Mouse (Mus musculus) midbrain, postnatal 0 days (tissue): ENCODE data around the gene Slc24a3. TPM values are rescaled to one million over a fixed set of nuclear protein-coding genes. Genes with fewer than 3 reads are reported as not detected.

Experiments used
- ATAC-seq: fragments of 200-750 bp; cut with Nextera tagmentation; 2 replicates; pipeline ENCODE4 v1.8.0; 2017; ENCODE audit warnings: moderate number of reproducible peaks, mild to moderate bottlenecking, moderate TSS enrichment, moderate library complexity; ENCODE audit not compliant: low FRiP score
- DNase-seq: peaks from one replicate; pipeline ENCODE4 v3.0.0-alpha.2; 2015; ENCODE audit warnings: low spot score
- H3K27ac ChIP-seq: fragments of 300-500 bp; sonication (generic); 2 replicates; pipeline ENCODE4 v1.5.1; 2014; ENCODE audit warnings: low read depth, mild to moderate bottlenecking, low read length, mixed read lengths
- H3K27me3 ChIP-seq: fragments of 300-500 bp; sonication (generic); 2 replicates; pipeline ENCODE4 v1.6.1; 2014; ENCODE audit warnings: low read length, control low read depth, mixed read lengths; ENCODE audit not compliant: insufficient read depth
- H3K36me3 ChIP-seq: fragments of 300-500 bp; sonication (generic); 2 replicates; pipeline ENCODE4 v1.6.1; 2014; ENCODE audit warnings: low read length, control low read depth, mixed read lengths; ENCODE audit not compliant: insufficient read depth
- H3K4me1 ChIP-seq: fragments of 300-500 bp; sonication (generic); 2 replicates; pipeline ENCODE4 v1.6.1; 2014; ENCODE audit warnings: mild to moderate bottlenecking, control low read depth, antibody characterized with exemption, low read length, mixed read lengths; ENCODE audit not compliant: insufficient read depth
- H3K4me2 ChIP-seq: fragments of 300-500 bp; sonication (generic); 2 replicates; pipeline ENCODE4 v1.6.1; 2014; ENCODE audit warnings: low read depth, mild to moderate bottlenecking, low read length, mixed read lengths; ENCODE audit not compliant: poor library complexity, severe bottlenecking
- H3K4me3 ChIP-seq: fragments of 300-500 bp; sonication (generic); 2 replicates; pipeline ENCODE4 v1.5.1; 2014; ENCODE audit warnings: low read depth, mild to moderate bottlenecking, low read length, moderate library complexity
- H3K9ac ChIP-seq: fragments of 300-500 bp; sonication (generic); replicated peaks from 2 replicates; pipeline ENCODE4 v1.6.1; 2014; ENCODE audit warnings: mild to moderate bottlenecking, low read length, moderate library complexity, mixed read lengths; ENCODE audit not compliant: poor library complexity, severe bottlenecking
- H3K9me3 ChIP-seq: fragments of 300-500 bp; sonication (generic); 2 replicates; pipeline ENCODE4 v1.6.1; 2016; ENCODE audit warnings: low read length, control low read depth
- CTCF ChIP-seq: IDR thresholded peaks from 2 replicates; pipeline ENCODE4 v1.5.1; 2016; ENCODE audit warnings: antibody characterized with exemption, mild to moderate bottlenecking
- WGBS: fragments of 180-500 bp; shearing (Covaris S2); extraction: QIAGEN DNeasy Blood & Tissue Kit; methylation state at CpG from one replicate; pipeline ENCODE4 v1.1.7; 2014; 5-methylcytosine and 5-hydroxymethylcytosine counted together
- polyA plus RNA-seq: library from polyadenylated mRNA; unstranded; fragments of >200 nt; fragmentation: Nextera tagmentation; extraction: Ambion mirVana; gene quantifications from 2 replicates; pipeline ENCODE4 v1.2.1, GENCODE M21; 2015
- total RNA-seq: library from RNA; depleted of rRNA; stranded (reverse); fragments of >200 nt; gene quantifications from 2 replicates; pipeline ENCODE4 v1.2.3, GENCODE M21; 2014

The Slc24a3 gene
- total and polyA plus RNA-seq, 2 experiments from 2014 or later: 34.5 to 65.7 TPM

DNA sequence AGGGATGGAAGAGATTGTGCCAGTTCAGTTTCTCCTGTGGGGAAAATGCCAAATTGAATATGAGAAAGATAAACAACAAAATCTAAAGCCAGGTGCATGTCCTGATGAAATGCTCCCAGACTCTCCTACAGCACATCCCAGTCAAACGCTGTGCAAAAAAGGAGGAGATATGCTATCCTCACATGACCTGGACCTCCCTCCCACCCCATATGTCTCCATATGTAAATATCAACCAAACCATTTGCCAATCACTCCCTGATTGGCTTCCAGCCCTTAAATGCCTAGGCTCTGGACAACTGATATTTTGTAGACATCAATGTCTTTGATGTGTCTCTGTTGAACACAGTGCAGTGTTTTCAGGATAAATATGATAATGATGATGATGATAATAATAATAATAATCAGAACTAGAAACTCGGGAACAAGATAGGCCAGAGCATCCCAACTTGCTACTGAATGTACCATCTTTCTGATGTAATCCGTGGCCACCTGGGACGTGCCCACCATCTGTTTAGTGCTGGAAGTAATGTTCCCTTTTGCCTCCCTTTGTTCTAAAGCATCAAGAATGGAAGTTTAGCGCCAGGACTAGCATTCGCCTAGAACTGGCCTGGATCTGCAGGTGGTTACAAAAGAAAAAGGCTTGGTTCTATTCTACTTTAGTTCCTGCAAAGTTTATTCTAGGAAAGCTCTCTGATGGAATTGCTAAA, 190.8 kb downstream of the Slc24a3 start:
- TF ChIP-seq CTCF: no peak
- H3K4me2 ChIP-seq: no peak overlapping the region
- no peak overlapping the region for H3K4me3 ChIP-seq
- no peaks in the 10 kb centered on the region for H3K36me3 ChIP-seq
- H3K27me3 ChIP-seq: no peaks in the 10 kb centered on the region
- no peak overlapping the region for H3K9ac ChIP-seq
- no peaks in the 10 kb centered on the region for H3K9me3 ChIP-seq
- H3K27ac ChIP-seq: no peak overlapping the region
- no peak; the same call in 1 of the 2 replicates for ATAC-seq
- H3K4me1 ChIP-seq: no peaks in the 10 kb centered on the region
- peak; percentile 59 for DNase-seq
- 78% methylated on average over 6 of the region's 6 CpGs for WGBS

- DNase-seq: no peak
- WGBS: 58% methylated on average over 2 of the region's 2 CpGs
- Histone ChIP-seq H3K27me3 (no peaks in the 10 kb centered on the region), H3K9me3 (no peaks in the 10 kb centered on the region), H3K36me3 (no peaks in the 10 kb centered on the region), H3K4me1 (no peaks in the 10 kb centered on the region), H3K9ac (no peak overlapping the region), H3K4me3 (no peak overlapping the region), H3K27ac (no peak overlapping the region), H3K4me2 (no peak overlapping the region)
- ATAC-seq: no peak
- TF ChIP-seq CTCF: no peak
These were observed 196.1 kb downstream of the Slc24a3 start for GRCm38 (mm10) chr2:145363604-145364003.

GRCm38 (mm10) chr2:145368701-145369100, 201.1 kb downstream of the Slc24a3 start:
- 64% methylated on average over 2 of the region's 2 CpGs for WGBS
- ATAC-seq (no peak), DNase-seq (no peak)
- H3K4me3 ChIP-seq: no peak overlapping the region
- no peak overlapping the region for H3K4me2 ChIP-seq
- no peak overlapping the region for H3K27ac ChIP-seq
- no peaks in the 10 kb centered on the region for H3K27me3 ChIP-seq
- no peaks in the 10 kb centered on the region for H3K9me3 ChIP-seq
- no peak overlapping the region for H3K9ac ChIP-seq
- H3K4me1 ChIP-seq: peaks cover 4% of the 10 kb centered on the region; the same call in 1 of the 2 replicates
- no peaks in the 10 kb centered on the region for H3K36me3 ChIP-seq
- TF ChIP-seq CTCF: no peak

GRCm38 (mm10) chr2:145370795-145371194, 203.2 kb downstream of the Slc24a3 start:
- DNase-seq (no peak), ATAC-seq (no peak)
- peaks cover 4% of the 10 kb centered on the region; the same call in 1 of the 2 replicates for H3K4me1 ChIP-seq
- H3K9ac ChIP-seq: no peak overlapping the region
- no peak overlapping the region for H3K27ac ChIP-seq
- TF ChIP-seq CTCF: no peak
- 83% methylated on average over 4 of the region's 4 CpGs for WGBS
- no peaks in the 10 kb centered on the region for H3K9me3 ChIP-seq
- H3K4me3 ChIP-seq: no peak overlapping the region
- H3K4me2 ChIP-seq: no peak overlapping the region
- H3K36me3 ChIP-seq: no peaks in the 10 kb centered on the region
- H3K27me3 ChIP-seq: no peaks in the 10 kb centered on the region

- H3K4me2 ChIP-seq: no peak overlapping the region
- no peaks in the 10 kb centered on the region for H3K9me3 ChIP-seq
- H3K4me3 ChIP-seq: no peak overlapping the region
- H3K9ac ChIP-seq: no peak overlapping the region
- H3K27ac ChIP-seq: no peak overlapping the region
- H3K27me3 ChIP-seq: no peaks in the 10 kb centered on the region
- DNase-seq (no peak), ATAC-seq (no peak)
- H3K36me3 ChIP-seq: no peaks in the 10 kb centered on the region
- 64% methylated on average over 5 of the region's 5 CpGs for WGBS
- peaks cover 4% of the 10 kb centered on the region; the same call in 1 of the 2 replicates for H3K4me1 ChIP-seq
- no peak for TF ChIP-seq CTCF
These were observed 206.2 kb downstream of the Slc24a3 start for GRCm38 (mm10) chr2:145373803-145374202.

- Histone ChIP-seq H3K27me3 (no peaks in the 10 kb centered on the region), H3K4me2 (no peak overlapping the region), H3K9me3 (no peaks in the 10 kb centered on the region), H3K9ac (no peak overlapping the region), H3K36me3 (no peaks in the 10 kb centered on the region), H3K4me3 (no peak overlapping the region), H3K27ac (no peak overlapping the region), H3K4me1 (0 out of 2 replicates have a peak, but pooled peaks cover 3% of the 10 kb centered on the region)
- WGBS: 62% methylated on average over 13 of the region's 13 CpGs
- ATAC-seq: peak; percentile 68; the same call in 1 of the 2 replicates
- no peak for TF ChIP-seq CTCF
- DNase-seq: peak; percentile 93
These were observed 215.6 kb downstream of the Slc24a3 start for GRCm38 (mm10) chr2:145382908-145383770.
